Mouse (Mus musculus) lung, postnatal 0 days (tissue): ENCODE measurements around the gene Pdcd1lg2. TPM values are rescaled to one million over a fixed set of nuclear protein-coding genes. Genes with fewer than 3 reads are reported as not detected.

Experiments used
- ATAC-seq: fragments of 200-750 bp; cut with Nextera tagmentation; 2 replicates; pipeline ENCODE4 v1.8.0; 2017; ENCODE audit warnings: moderate library complexity
- DNase-seq: peaks from one replicate; pipeline ENCODE4 v3.0.0-alpha.2; 2016; ENCODE audit warnings: low spot score
- H3K27ac ChIP-seq: fragments of 300-500 bp; sonication (generic); 2 replicates; pipeline ENCODE4 v1.5.1; 2014; ENCODE audit warnings: antibody characterized with exemption, mild to moderate bottlenecking, low read length, mixed read lengths
- H3K27me3 ChIP-seq: fragments of 300-500 bp; sonication (generic); replicated peaks from 2 replicates; pipeline ENCODE4 v1.6.1; 2014; ENCODE audit warnings: low read length, mixed read lengths; ENCODE audit not compliant: insufficient read depth
- H3K36me3 ChIP-seq: fragments of 300-500 bp; sonication (generic); 2 replicates; pipeline ENCODE4 v1.6.1; 2014; ENCODE audit warnings: low read length, mixed read lengths; ENCODE audit not compliant: insufficient read depth
- H3K4me1 ChIP-seq: fragments of 300-500 bp; sonication (generic); 2 replicates; pipeline ENCODE4 v1.6.1; 2014; ENCODE audit warnings: antibody characterized with exemption, low read depth, low read length, mixed read lengths; ENCODE audit not compliant: insufficient read depth
- H3K4me2 ChIP-seq: fragments of 300-500 bp; sonication (generic); replicated peaks from 2 replicates; pipeline ENCODE4 v1.6.1; 2014; ENCODE audit warnings: low read depth, mild to moderate bottlenecking, low read length, moderate library complexity, mixed read lengths
- H3K4me3 ChIP-seq: fragments of 300-500 bp; sonication (generic); 2 replicates; pipeline ENCODE4 v1.5.1; 2014; ENCODE audit warnings: low read depth, low read length
- H3K9ac ChIP-seq: fragments of 300-500 bp; sonication (generic); replicated peaks from 2 replicates; pipeline ENCODE4 v1.6.1; 2014; ENCODE audit warnings: low read depth, mild to moderate bottlenecking
- H3K9me3 ChIP-seq: fragments of 300-500 bp; sonication (generic); 2 replicates; pipeline ENCODE4 v1.6.1; 2016; ENCODE audit warnings: low read length, mixed read lengths
- CTCF ChIP-seq: IDR thresholded peaks from 2 replicates; pipeline ENCODE4 v1.5.1; 2016; ENCODE audit warnings: antibody characterized with exemption, mild to moderate bottlenecking
- EP300 ChIP-seq: IDR thresholded peaks from 2 replicates; pipeline ENCODE4 v1.6.1; 2016; ENCODE audit warnings: antibody characterized with exemption, mild to moderate bottlenecking, control low read depth
- WGBS: fragments of 180-500 bp; shearing (Covaris S2); extraction: QIAGEN DNeasy Blood & Tissue Kit; methylation state at CpG from one replicate; pipeline ENCODE4 v1.1.7; 2014; 5-methylcytosine and 5-hydroxymethylcytosine counted together
- polyA plus RNA-seq: library from polyadenylated mRNA; unstranded; fragments of >200 nt; fragmentation: Nextera tagmentation; extraction: Ambion mirVana; gene quantifications from 2 replicates; pipeline ENCODE4 v1.2.1, GENCODE M21; 2015

The Pdcd1lg2 gene
- polyA plus RNA-seq, 1 experiment from 2014 or later, result 0.26 TPM

GRCm38 (mm10) chr19:29366226-29366968 is 44.3 kb upstream of the Pdcd1lg2 start:
- TF ChIP-seq CTCF (no peak), EP300 (no peak)

GRCm38 (mm10) chr19:29366969-29367622 is 43.6 kb upstream of the Pdcd1lg2 start, which contains the start of the genes Plgrkt and Cd274:
Plgrkt (minus strand) TSS chr19:29367390.
Cd274 (plus strand) TSS chr19:29367455.
- Histone ChIP-seq H3K9me3 (no peaks in the 10 kb centered on the region), H3K4me1 (peaks cover 8% of the 10 kb centered on the region; the same call in 1 of the 2 replicates), H3K27me3 (no peaks in the 10 kb centered on the region), H3K9ac (peak within 1 kb of the TSS; percentile 27; the same call in 1 of the 2 replicates), H3K27ac (peak within 1 kb of the TSS; percentile 78), H3K4me2 (peak within 1 kb of the TSS; percentile 67), H3K36me3 (no peaks in the 10 kb centered on the region), H3K4me3 (peak within 1 kb of the TSS; percentile 56)
- under 1% methylated on average over 26 of the region's 26 CpGs for WGBS
- TF ChIP-seq EP300, result peak; percentile 53
- TF ChIP-seq CTCF, result no peak
- peak; percentile 92 for DNase-seq
- ATAC-seq, result peak; percentile 91

More at GRCm38 (mm10) chr19:29366226-29366968, 44.3 kb upstream of the Pdcd1lg2 start:
- H3K4me3 ChIP-seq, result peak overlapping the region; percentile 56
- no peaks in the 10 kb centered on the region for H3K9me3 ChIP-seq
- 44% methylated on average over 20 of the region's 20 CpGs for WGBS
- H3K27me3 ChIP-seq, result no peaks in the 10 kb centered on the region
- no peak for ATAC-seq
- peak overlapping the region; percentile 67 for H3K4me2 ChIP-seq
- no peak for DNase-seq
- H3K27ac ChIP-seq, result peak overlapping the region; percentile 78; the same call in 1 of the 2 replicates
- no peaks in the 10 kb centered on the region for H3K36me3 ChIP-seq
- peak overlapping the region; percentile 27; the same call in 1 of the 2 replicates for H3K9ac ChIP-seq
- peaks cover 3% of the 10 kb centered on the region; the same call in 1 of the 2 replicates for H3K4me1 ChIP-seq

GRCm38 (mm10) chr19:29368041-29368440 is 42.7 kb upstream of the Pdcd1lg2 start:
- no peaks in the 10 kb centered on the region for H3K36me3 ChIP-seq
- no peak overlapping the region for H3K4me2 ChIP-seq
- H3K4me3 ChIP-seq, result no peak overlapping the region
- no peak for TF ChIP-seq EP300
- no peak for TF ChIP-seq CTCF
- no peaks in the 10 kb centered on the region for H3K9me3 ChIP-seq
- ATAC-seq (no peak), DNase-seq (no peak)
- no peak overlapping the region for H3K9ac ChIP-seq
- H3K27ac ChIP-seq, result no peak overlapping the region
- H3K4me1 ChIP-seq, result peaks cover 8% of the 10 kb centered on the region; the same call in 1 of the 2 replicates
- no peaks in the 10 kb centered on the region for H3K27me3 ChIP-seq
- WGBS, result 79% methylated on average over 2 of the region's 2 CpGs

GRCm38 (mm10) chr19:29368671-29369309 is 41.9 kb upstream of the Pdcd1lg2 start:
- no peak overlapping the region for H3K9ac ChIP-seq
- H3K36me3 ChIP-seq, result no peaks in the 10 kb centered on the region
- no peak for ATAC-seq
- TF ChIP-seq CTCF (no peak), EP300 (no peak)
- no peak overlapping the region for H3K27ac ChIP-seq
- DNase-seq, result no peak
- no peak overlapping the region for H3K4me2 ChIP-seq
- no peak overlapping the region for H3K4me3 ChIP-seq
- WGBS, result 75% methylated on average over 3 of the region's 3 CpGs
- H3K4me1 ChIP-seq, result peaks cover 8% of the 10 kb centered on the region; the same call in 1 of the 2 replicates
- no peaks in the 10 kb centered on the region for H3K9me3 ChIP-seq
- no peaks in the 10 kb centered on the region for H3K27me3 ChIP-seq

- peaks cover 8% of the 10 kb centered on the region; the same call in 1 of the 2 replicates for H3K4me1 ChIP-seq
- 47% methylated on average over 12 of the region's 12 CpGs for WGBS
- H3K4me3 ChIP-seq, result no peak overlapping the region
- no peaks in the 10 kb centered on the region for H3K36me3 ChIP-seq
- DNase-seq (peak; percentile 43), ATAC-seq (no peak)
- H3K27ac ChIP-seq, result no peak overlapping the region
- H3K9ac ChIP-seq, result no peak overlapping the region
- H3K27me3 ChIP-seq, result no peaks in the 10 kb centered on the region
- H3K4me2 ChIP-seq, result no peak overlapping the region
- H3K9me3 ChIP-seq, result no peaks in the 10 kb centered on the region
- TF ChIP-seq EP300 (no peak), CTCF (0 out of 2 replicates have a peak, but pooled peaks have one; percentile 6)
Observed at GRCm38 (mm10) chr19:29370112-29370511, 40.6 kb upstream of the Pdcd1lg2 start.
